Mouse (Mus musculus) heart, adult 2 months (tissue): Measurements from ENCODE around the gene Cadm1.

Experiments
- CTCF ChIP-seq: fragments of 200-600 bp; IDR thresholded peaks from 2 replicates; pipeline ENCODE4 v1.8.1; 2022; ENCODE audit warnings: antibody characterized with exemption, mild to moderate bottlenecking, moderate library complexity
- EP300 ChIP-seq: fragments of 200-500 bp; IDR thresholded peaks from 2 replicates; pipeline ENCODE4 v1.6.1; 2011; ENCODE audit warnings: low read depth, low read length, control low read depth; ENCODE audit not compliant: insufficient read depth
- POLR2A ChIP-seq: fragments of 200-500 bp; IDR thresholded peaks from 2 replicates; pipeline ENCODE4 v1.6.1; 2011; ENCODE audit warnings: mild to moderate bottlenecking, low read depth, low read length, control low read depth; ENCODE audit not compliant: insufficient read depth

DNA sequence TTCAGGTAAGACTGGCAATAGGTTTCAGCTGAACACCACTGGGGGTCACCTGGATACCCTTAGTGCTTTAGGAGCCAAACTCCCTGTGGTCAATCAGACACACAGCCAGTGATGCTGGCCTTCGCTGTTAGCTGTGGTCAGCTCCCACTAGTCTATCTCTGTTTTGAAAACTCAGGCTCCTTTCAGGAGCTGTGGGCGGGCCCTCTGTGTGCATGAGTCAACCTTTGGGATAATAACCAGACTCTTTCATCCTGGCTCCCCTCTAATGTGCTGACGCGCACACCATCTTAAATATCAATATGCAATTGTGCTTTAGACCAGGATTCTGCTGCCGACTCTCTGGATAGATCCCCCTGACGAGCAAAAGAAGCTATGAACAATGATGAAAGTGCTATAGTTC, 200.3 kb downstream of the Cadm1 start:
- no peak for TF ChIP-seq CTCF
- no peak for TF ChIP-seq POLR2A
- no peak for TF ChIP-seq EP300
